Mouse (Mus musculus) heart, postnatal 36 days (tissue): Measurements from ENCODE around the gene Nr1i3. TPM values are rescaled to one million over a fixed set of nuclear protein-coding genes. Genes with fewer than 3 reads are reported as not detected.

Source experiments
- DNase-seq, 2 experiments: peaks; one replicate each; pipeline ENCODE4 v3.0.0; 2021 to 2022
- intact Hi-C: fragments of 180-260 bp; cut with DNase I; formaldehyde crosslinking; loops from one replicate; pipeline ENCODE4 v1.15.1; 2025
- total RNA-seq, 2 experiments: library from RNA; stranded (reverse); gene quantifications; 2 replicates each; pipeline ENCODE4 v1.2.3; 2021

Gene Nr1i3
- total RNA-seq, 2 experiments from 2014 or later: 0.08 TPM; not detected in 1

DNA sequence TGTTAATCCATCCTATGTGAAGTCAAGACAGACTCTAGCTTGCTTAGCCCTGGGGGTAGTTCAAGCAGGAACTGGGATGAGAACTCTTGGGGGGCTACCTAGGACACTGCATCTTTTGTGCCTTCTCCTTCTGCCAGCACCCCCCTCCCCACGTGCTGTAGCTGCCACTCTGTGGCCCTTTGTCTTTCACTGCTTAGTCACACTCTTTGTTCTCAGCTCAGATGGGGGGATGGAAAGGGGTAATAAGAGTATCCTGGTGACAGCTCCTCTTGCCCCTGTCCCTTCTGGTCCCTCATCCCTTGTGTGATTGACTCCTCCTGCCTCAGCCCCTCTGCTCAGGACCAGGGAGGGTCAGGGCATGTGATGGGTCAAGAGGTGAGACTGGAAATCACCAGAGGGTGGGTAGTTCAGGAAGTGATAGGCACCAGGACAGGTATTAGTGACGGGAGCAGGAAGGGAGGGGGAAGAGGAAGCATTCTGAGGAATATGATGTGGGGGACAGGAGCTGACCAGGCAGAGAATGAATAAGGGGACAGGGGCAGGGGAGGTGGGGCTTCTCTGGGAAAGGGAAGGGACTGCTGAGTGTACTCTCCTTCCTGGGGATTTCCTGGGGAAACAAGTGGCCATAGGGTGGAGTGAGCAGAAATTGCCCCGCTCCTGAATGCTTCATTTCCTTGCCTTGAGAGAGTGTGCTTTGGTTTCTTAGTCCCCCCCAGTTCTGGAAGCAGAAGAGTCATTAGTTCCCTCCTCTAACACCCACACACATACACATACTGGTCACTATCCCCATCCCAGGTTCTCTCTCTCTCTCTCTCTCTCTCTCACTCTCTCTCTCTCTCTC, 34.8 kb downstream of the Nr1i3 start:
- intact Hi-C loops: loop anchor here (5.0 kb wide), 1 partner anchor 84 kb away; no protein-coding TSS in a partner anchor
- DNase-seq: no peak

DNA sequence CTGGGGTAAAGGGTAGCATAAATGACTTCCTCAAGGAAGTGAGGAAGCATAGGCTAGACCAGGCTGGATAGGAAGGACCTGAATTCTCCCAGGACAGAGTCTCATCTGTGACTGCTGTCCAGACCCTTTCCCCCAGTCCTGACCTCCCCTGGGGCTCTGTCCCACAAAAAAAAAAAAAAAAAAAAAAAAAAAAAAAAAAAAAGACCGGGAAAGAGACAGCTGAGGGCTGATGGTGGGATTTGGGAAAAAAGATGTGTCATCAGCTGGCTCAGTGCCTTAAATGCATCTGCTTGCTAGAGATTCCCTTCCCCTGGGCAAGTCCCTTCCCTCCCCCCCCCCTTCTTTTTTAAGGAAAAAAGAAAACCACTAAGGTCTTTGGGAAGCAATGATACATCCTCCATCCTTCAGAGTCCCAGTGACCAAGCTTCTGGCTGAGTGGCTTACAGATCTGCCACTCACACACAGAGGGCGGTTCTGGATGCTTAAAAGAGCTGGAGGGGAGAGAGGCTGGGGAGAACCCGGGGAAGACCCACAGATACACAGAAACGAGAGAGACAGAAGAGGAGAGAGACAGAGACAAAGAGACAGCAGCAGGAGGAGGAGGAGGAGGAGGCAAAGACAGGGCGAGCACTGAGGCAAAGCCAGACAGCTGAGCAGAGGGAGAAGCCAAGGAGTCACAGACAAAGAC, 36.3 kb downstream of the Nr1i3 start, which contains the start of gene Adamts4:
Gene Adamts4, plus strand, starts transcription at position 509 of the 688 bp plus-strand sequence.
- intact Hi-C loops: loop anchor here (5.0 kb wide), 1 partner anchor 82 kb away; no protein-coding TSS in a partner anchor
- DNase-seq: peak; percentile 55 to 62

DNA sequence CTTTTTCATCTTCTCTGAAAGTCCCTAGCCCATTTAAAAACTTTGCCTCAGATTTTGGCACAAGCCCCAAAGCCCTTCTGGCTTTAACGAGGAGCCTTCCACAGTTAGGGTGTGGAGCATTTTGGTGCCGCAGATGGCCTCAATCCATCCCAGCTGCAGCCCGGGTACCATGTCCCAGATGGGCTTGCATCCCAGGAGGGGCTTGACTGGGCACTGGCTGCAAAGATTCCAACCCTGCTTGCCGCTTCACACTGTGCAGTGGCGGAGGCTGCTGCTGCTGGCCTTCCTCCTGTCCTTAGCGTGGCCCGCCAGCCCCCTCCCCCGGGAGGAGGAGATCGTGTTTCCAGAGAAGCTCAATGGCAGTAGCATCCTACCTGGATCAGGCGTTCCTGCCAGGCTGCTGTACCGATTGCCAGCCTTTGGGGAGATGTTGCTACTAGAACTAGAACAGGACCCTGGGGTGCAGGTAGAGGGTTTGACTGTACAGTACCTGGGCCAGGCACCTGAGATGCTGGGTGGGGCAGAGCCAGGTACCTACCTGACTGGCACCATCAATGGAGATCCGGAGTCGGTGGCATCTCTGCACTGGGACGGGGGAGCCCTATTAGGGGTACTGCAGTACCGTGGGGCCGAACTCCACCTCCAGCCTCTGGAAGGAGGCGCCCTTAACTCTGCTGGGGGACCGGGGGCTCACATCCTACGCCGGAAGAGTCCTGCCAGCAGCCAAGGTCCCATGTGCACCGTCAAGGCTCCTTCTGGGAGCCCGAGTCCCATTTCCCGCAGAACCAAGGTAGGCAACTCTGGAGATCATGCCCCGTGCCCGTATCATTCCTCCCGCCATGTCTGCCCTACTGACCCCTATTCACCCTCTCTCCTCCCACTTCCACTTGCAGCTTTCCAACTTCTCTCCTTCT, 37.2 kb downstream of the Nr1i3 start, which contains the start of gene Ndufs2:
Gene Ndufs2, minus strand, starts transcription at position 709 of the 914 bp plus-strand sequence.
- intact Hi-C loops: no loop called here
- DNase-seq: no peak

- intact Hi-C loops: no loop called here
- DNase-seq: no peak
Measured at GRCm38 (mm10) chr1:171251594-171252324, 38.0 kb downstream of the Nr1i3 start.

- DNase-seq: no peak
- intact Hi-C loops: no loop called here
Measured at GRCm38 (mm10) chr1:171252415-171252814, 38.6 kb downstream of the Nr1i3 start.

GRCm38 (mm10) chr1:171256095-171256818, 42.5 kb downstream of the Nr1i3 start:
- DNase-seq: no peak
- intact Hi-C loops: loop anchor here (2.0 kb wide), 2 partner anchors 33 to 145 kb away; partner anchors contain the start of gene Tomm40l

GRCm38 (mm10) chr1:171256937-171257548, 43.3 kb downstream of the Nr1i3 start:
- intact Hi-C loops: loop anchor here (2.0 kb wide), 2 partner anchors 34 to 146 kb away; partner anchors contain the start of gene Tomm40l
- DNase-seq: peak; percentile 67 to 68

DNA sequence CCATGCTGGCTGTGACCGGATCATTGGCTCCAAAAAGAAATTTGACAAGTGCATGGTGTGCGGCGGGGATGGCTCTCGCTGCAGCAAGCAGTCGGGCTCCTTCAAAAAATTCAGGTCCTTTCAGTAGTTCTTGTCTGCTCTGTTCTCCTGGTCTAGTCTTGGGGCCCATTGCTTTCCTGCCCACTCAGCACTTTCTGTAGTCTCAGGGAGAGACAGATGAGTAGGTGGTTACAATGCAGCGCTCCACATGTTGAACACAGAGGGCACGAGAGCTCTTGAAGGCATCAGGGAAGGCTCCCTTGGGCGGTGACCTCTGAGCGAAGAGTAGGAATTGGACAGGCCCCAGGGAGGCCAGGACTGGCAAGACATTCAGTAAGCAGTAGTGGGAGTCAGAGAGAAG, 44.0 kb downstream of the Nr1i3 start:
- no peak for DNase-seq
- intact Hi-C loops: loop anchor here (2.0 kb wide), 2 partner anchors 35 to 147 kb away; partner anchors contain the start of gene Tomm40l

- DNase-seq: no peak
- intact Hi-C loops: no loop called here
Measured at GRCm38 (mm10) chr1:171258921-171259320, 45.2 kb downstream of the Nr1i3 start.

DNA sequence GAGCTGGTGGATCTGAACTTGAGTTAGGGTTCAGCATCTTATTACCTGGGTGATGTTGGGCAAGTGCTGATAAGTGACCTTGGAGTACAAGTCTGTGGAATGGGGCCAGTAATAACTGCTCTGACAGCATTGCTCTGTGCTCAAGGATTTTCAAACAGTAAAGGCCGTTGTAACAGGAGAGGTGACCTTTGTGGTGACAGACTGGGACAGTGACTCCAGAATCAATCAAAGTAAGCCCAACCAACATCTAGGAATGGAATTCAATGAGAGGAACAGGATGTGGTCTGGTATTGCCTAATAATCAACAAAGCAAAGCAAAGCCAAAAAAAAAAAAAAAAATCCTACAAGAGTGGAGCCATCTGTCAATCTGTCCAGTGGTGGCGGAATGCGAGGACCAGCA, 46.5 kb downstream of the Nr1i3 start:
- DNase-seq: no peak
- intact Hi-C loops: no loop called here

GRCm38 (mm10) chr1:171262594-171263130, 48.9 kb downstream of the Nr1i3 start:
- DNase-seq: peak; percentile 70 to 72
- intact Hi-C loops: no loop called here

DNA sequence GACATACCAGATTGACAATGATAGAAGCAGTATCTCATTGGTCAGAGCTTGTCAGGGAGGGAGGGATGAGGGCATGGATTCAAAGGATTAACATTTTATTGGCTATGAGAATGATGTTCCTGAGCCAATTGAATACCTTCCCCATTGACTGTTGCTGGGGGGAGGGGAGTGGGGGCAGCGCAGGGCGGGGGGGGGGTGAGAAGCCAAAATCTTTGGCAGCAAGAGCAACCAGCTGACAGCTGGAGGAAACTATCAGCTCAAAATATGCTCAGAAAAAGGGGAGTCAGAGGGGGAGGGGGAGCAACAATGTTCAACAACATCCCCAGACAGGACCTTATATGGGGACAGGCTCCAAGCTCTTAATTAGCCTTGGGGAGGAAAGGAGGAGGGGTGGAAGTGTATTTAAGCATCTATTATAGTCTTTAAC, 49.4 kb downstream of the Nr1i3 start:
- intact Hi-C loops: no loop called here

GRCm38 (mm10) chr1:171263666-171264461, 50.1 kb downstream of the Nr1i3 start:
- DNase-seq: no peak
- intact Hi-C loops: no loop called here

More for the DNA sequence above, 49.4 kb downstream of the Nr1i3 start:
- DNase-seq: no peak

DNA sequence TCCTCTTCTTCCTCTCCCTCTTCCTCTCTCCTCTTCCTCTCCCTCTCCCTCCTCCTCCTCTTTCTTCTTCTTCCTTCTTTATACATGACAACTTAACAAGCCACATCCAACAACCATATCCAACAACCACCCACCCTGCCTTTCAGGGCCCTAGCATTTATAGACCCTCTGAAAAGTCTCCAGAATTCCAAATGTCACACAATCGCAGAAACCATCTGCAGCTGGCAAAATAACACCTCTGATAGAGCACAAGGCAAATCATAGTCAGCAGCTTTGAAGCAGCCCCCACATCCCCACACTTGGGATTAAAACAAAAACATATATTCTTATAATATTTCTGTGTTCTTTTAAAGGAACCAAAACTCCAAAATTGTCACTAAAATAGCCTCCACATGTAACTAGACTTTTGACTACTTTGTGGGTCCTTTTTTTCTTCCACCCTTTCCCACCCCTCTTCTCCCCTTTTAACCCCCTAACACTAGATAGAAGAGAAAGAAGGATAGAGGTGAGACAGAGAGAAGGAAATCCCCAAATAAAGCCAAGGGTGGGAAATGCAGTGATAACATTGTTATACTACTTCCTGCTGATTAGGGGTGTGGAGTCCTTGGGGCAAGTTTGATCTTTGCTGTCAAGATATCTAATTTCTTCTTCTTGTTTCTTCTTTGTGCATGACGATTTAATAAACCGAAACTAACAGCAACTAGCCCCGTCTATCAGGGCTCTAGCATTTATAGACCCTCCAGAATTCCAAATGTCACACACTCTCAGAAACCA, 52.4 kb downstream of the Nr1i3 start:
- intact Hi-C loops: no loop called here
- DNase-seq: no peak

DNA sequence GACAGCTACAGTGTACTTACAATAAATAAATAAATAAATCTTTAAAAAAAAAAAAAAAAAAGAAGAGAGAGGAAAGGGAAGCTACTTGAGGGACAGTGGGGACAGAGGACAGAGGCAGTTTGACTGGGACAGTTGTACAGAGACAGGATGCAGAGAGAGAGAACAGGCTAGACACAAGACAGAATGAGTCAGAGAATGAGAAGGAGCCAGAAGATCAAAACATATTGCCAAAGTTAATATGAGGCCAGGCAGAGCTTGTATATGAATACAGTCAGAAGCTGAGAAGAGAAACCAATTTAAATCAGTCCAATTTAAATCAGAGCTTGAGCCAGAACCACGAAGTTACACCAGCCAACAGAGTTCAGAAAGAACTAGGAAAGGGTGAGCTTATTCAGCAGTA, 54.6 kb downstream of the Nr1i3 start:
- intact Hi-C loops: no loop called here
- DNase-seq: no peak

DNA sequence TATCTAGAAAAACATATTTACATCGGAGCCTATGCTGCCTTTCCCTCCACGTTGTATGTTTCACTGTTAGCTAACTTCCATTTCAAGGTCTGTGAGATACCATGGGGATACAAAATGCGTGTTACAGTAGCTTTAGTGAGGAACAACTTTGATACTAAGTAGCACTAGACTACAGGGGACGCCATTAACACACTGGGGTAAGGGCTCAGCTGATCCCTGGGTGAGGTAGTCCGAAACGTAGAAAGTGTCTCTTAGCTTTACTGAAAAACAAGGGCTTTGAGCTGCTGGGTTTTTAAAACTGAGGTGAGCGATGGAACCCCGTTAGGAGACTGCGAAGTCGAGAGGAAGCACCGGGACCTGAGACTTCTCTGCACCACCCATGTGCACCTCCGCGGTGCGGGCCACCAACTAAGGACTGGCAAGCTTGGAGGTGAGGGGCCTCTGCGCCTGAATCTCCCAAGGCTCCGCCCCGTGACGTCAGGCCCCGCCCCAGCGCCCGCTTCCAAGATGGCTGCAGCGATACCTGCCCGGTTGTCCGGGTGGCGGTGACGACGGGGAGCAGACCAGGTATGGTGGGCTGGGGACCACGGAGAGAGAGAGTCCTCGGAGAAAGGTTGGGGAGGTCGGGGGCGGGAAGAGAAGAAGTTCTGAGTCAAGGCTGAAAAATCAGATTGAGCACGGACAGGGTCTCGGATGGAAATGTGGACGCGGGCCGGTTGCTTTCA, 56.2 kb downstream of the Nr1i3 start, which contains the start of gene B4galt3:
Gene B4galt3, plus strand, starts transcription at position 481 of the 725 bp plus-strand sequence.
- intact Hi-C loops: loop anchor here (2.0 kb wide), 1 partner anchor 23 kb away; no protein-coding TSS in a partner anchor

More for the DNA sequence above, 56.2 kb downstream of the Nr1i3 start, which contains the start of gene B4galt3:
- DNase-seq: peak; percentile 98 to 99
